In the genomic region with DNA sequence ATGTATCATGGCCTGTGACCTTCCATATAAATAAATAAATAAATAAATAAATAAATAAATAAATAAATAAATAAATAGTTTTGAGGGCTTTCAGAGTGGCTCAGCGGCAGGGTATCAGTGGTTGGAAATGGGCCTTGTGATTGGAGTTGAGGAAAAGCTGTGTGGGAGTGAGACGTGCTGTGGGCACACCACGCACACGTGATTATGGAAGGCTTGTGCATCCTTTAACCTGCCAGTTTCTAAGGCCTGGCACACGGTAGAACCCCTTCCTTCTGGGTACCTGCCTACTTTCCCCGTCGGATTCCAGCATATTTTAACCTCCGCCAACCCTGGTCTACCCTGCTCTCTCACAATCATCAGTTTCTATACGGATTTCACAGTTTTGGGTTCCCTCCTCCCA, we compare ENCODE assay signal across 8 mouse cellular contexts. TPM values are rescaled to one million over a fixed set of nuclear protein-coding genes. Genes with fewer than 3 reads are reported as not detected.
DNase-seq lines count a peak whose midpoint lies in the region; ATAC-seq and TF ChIP-seq lines count a peak whose summit lies in the region.

No protein-coding gene starts in this region.

- H3K4me1 ChIP-seq in kidney, postnatal 0 days (replicated peaks; ENCODE audit: insufficient read depth, low read length) = no peaks in the 10 kb centered on the region
- H3K4me1 ChIP-seq in brown adipose tissue, adult 24 weeks (ENCODE audit: control insufficient read depth, insufficient read depth, insufficient read length, low read length) = no peaks in the 10 kb centered on the region
- peaks cover 7% of the 10 kb centered on the region for H3K4me1 ChIP-seq in hindbrain, embryonic 14.5 days (replicated peaks; ENCODE audit: control insufficient read depth, insufficient read depth, low read length)
- peaks cover 9% of the 10 kb centered on the region; the same call in 1 of the 2 replicates for H3K4me1 ChIP-seq in midbrain, embryonic 14.5 days (ENCODE audit: control insufficient read depth, insufficient read depth, low read length)

- ATAC-seq in kidney, postnatal 0 days (replicated peaks; ENCODE audit: low FRiP score, low read depth) = no peak; the same call in none of the 2 replicates
- ATAC-seq in hindbrain, embryonic 14.5 days (ENCODE audit: low FRiP score) = peak; percentile 18
- peak; percentile 38; the same call in 1 of the 2 replicates for ATAC-seq in midbrain, embryonic 14.5 days (ENCODE audit: low FRiP score, low TSS enrichment)
- no peak for ATAC-seq in erythroid progenitor cell, adult 5-6 weeks (replicated peaks; ENCODE audit: low FRiP score, poor library complexity, severe bottlenecking)

- intact Hi-C loops in gastrocnemius, postnatal 14 days (cut with DNase I; ENCODE audit: low total_unique reads) = loop anchor here (5.0 to 10.0 kb wide), 2 partner anchors 115 to 192 kb away; no protein-coding TSS in a partner anchor

- 22% methylated on average over 9 of the region's 9 CpGs for WGBS in kidney, postnatal 0 days
- WGBS in hindbrain, embryonic 14.5 days = 20% methylated on average over 9 of the region's 9 CpGs
- 26% methylated on average over 9 of the region's 9 CpGs for WGBS in midbrain, embryonic 14.5 days

- no peaks in the 10 kb centered on the region for H3K9me3 ChIP-seq in kidney, postnatal 0 days (replicated peaks; ENCODE audit: low read length)
- no peaks in the 10 kb centered on the region for H3K9me3 ChIP-seq in hindbrain, embryonic 14.5 days (ENCODE audit: control insufficient read depth, low read length)
- H3K9me3 ChIP-seq in midbrain, embryonic 14.5 days (ENCODE audit: control insufficient read depth, low read length) = no peaks in the 10 kb centered on the region

- no peak for DNase-seq in kidney, postnatal 0 days (ENCODE audit: low spot score)
- no peak for DNase-seq in kidney, adult 8-10 months
- DNase-seq in hindbrain, embryonic 14.5 days (ENCODE audit: low spot score) = no peak
- no peak for DNase-seq in midbrain, embryonic 14.5 days
- no peak for DNase-seq in adipocyte (ENCODE audit: low spot score)
- no peak for DNase-seq in gastrocnemius, postnatal 14 days

- 0 out of 2 replicates have a peak overlapping the region, but pooled peaks have one; percentile 36 for H3K27ac ChIP-seq in kidney, postnatal 0 days
- H3K27ac ChIP-seq in brown adipose tissue, adult 24 weeks (replicated peaks; ENCODE audit: low read depth, low read length) = no peak overlapping the region
- peak overlapping the region; percentile 80 for H3K27ac ChIP-seq in hindbrain, embryonic 14.5 days
- H3K27ac ChIP-seq in midbrain, embryonic 14.5 days (replicated peaks; ENCODE audit: low read depth, low read length) = peak overlapping the region; percentile 81

- peak overlapping the region; percentile 82 for H3K4me2 ChIP-seq in kidney, postnatal 0 days (ENCODE audit: low read length)
- H3K4me2 ChIP-seq in hindbrain, embryonic 14.5 days (replicated peaks) = peak overlapping the region; percentile 70
- peak overlapping the region; percentile 65 for H3K4me2 ChIP-seq in midbrain, embryonic 14.5 days (ENCODE audit: low read length)

- no peaks in the 10 kb centered on the region; the same call in 1 of the 2 replicates for H3K27me3 ChIP-seq in kidney, postnatal 0 days (ENCODE audit: insufficient read depth, low read length)
- H3K27me3 ChIP-seq in hindbrain, embryonic 14.5 days (ENCODE audit: control insufficient read depth, insufficient read depth, low read length) = peaks cover 28% of the 10 kb centered on the region
- peaks cover 22% of the 10 kb centered on the region for H3K27me3 ChIP-seq in midbrain, embryonic 14.5 days (ENCODE audit: control insufficient read depth, insufficient read depth, low read length)

- H3K36me3 ChIP-seq in kidney, postnatal 0 days (ENCODE audit: insufficient read depth, low read length) = peaks cover 6% of the 10 kb centered on the region; the same call in 1 of the 2 replicates
- no peaks in the 10 kb centered on the region for H3K36me3 ChIP-seq in hindbrain, embryonic 14.5 days (replicated peaks; ENCODE audit: control insufficient read depth, insufficient read depth)
- H3K36me3 ChIP-seq in midbrain, embryonic 14.5 days (ENCODE audit: control insufficient read depth, insufficient read depth, low read length) = no peaks in the 10 kb centered on the region

- TF ChIP-seq CTCF in kidney, postnatal 0 days (IDR thresholded peaks at IDR 0.05; ENCODE audit: low read depth) = no peak

- 0 out of 2 replicates have a peak overlapping the region, but pooled peaks have one; percentile 50 for H3K9ac ChIP-seq in kidney, postnatal 0 days (ENCODE audit: low read depth, low read length)
- H3K9ac ChIP-seq in hindbrain, embryonic 14.5 days = peak overlapping the region; percentile 66
- peak overlapping the region; percentile 64 for H3K9ac ChIP-seq in midbrain, embryonic 14.5 days (replicated peaks; ENCODE audit: low read length)

- peak overlapping the region; percentile 52 for H3K4me3 ChIP-seq in kidney, postnatal 0 days (replicated peaks; ENCODE audit: low read depth, low read length)
- peak overlapping the region; percentile 69 for H3K4me3 ChIP-seq in brown adipose tissue, adult 24 weeks (ENCODE audit: insufficient read depth, low read depth, low read length)
- H3K4me3 ChIP-seq in hindbrain, embryonic 14.5 days (replicated peaks; ENCODE audit: low read length) = peak overlapping the region; percentile 46
- peak overlapping the region; percentile 54 for H3K4me3 ChIP-seq in midbrain, embryonic 14.5 days (replicated peaks; ENCODE audit: low read depth, low read length)

RNA-seq across cellular contexts. Expression of a gene that starts 10.8 kb away (rescaled TPM):
- 66.9 and 73.2 TPM in 2 replicates for polyA plus RNA-seq in kidney, postnatal 0 days (2015; fragmentation: Nextera tagmentation; extraction: Ambion mirVana)
- polyA plus RNA-seq in brown adipose tissue, adult 24 weeks (2012; ENCODE audit: insufficient read depth, insufficient read length, missing spikeins) = 0.59 and 1.0 TPM in 2 replicates
- 1.1 and 1.3 TPM in 2 replicates for polyA plus RNA-seq in hindbrain, embryonic 14.5 days (2014; fragmentation: Nextera tagmentation; extraction: Ambion mirVana)
- 0.58 and 0.67 TPM in 2 replicates for polyA plus RNA-seq in midbrain, embryonic 14.5 days (2014; fragmentation: Nextera tagmentation; extraction: Ambion mirVana)
- total RNA-seq in gastrocnemius, postnatal 14 days (2021) = not detected
- total RNA-seq in erythroid progenitor cell, adult 5-6 weeks (2015; ENCODE audit: low replicate concordance) = 2.5 and 4.2 TPM in 2 replicates
- total RNA-seq in erythroid progenitor cell, adult 5-6 weeks (2017; ENCODE audit: low replicate concordance) = 0.61 TPM in 1 of 2 replicates, not detected in the other

RNA-seq across cellular contexts. Expression of a gene that starts 18.2 kb away (rescaled TPM):
- 155 and 158 TPM in 2 replicates for polyA plus RNA-seq in kidney, postnatal 0 days (2015; fragmentation: Nextera tagmentation; extraction: Ambion mirVana)
- polyA plus RNA-seq in brown adipose tissue, adult 24 weeks (2012; ENCODE audit: insufficient read depth, insufficient read length, missing spikeins) = 98.2 and 141 TPM in 2 replicates
- polyA plus RNA-seq in hindbrain, embryonic 14.5 days (2014; fragmentation: Nextera tagmentation; extraction: Ambion mirVana) = 242 and 256 TPM in 2 replicates
- 225 and 280 TPM in 2 replicates for polyA plus RNA-seq in midbrain, embryonic 14.5 days (2014; fragmentation: Nextera tagmentation; extraction: Ambion mirVana)
- total RNA-seq in gastrocnemius, postnatal 14 days (2021) = 10 to 100 TPM; 27.7 to 30.3 TPM
- 8.8 and 10.8 TPM in 2 replicates for total RNA-seq in erythroid progenitor cell, adult 5-6 weeks (2015; ENCODE audit: low replicate concordance)
- total RNA-seq in erythroid progenitor cell, adult 5-6 weeks (2017; ENCODE audit: low replicate concordance) = 5.3 and 6.3 TPM in 2 replicates

RNA-seq across cellular contexts. Expression of a gene that starts 44.7 kb away (rescaled TPM):
- 36.1 and 41.1 TPM in 2 replicates for polyA plus RNA-seq in kidney, postnatal 0 days (2015; fragmentation: Nextera tagmentation; extraction: Ambion mirVana)
- polyA plus RNA-seq in brown adipose tissue, adult 24 weeks (2012; ENCODE audit: insufficient read depth, insufficient read length, missing spikeins) = 0.50 and 1.9 TPM in 2 replicates
- polyA plus RNA-seq in hindbrain, embryonic 14.5 days (2014; fragmentation: Nextera tagmentation; extraction: Ambion mirVana) = 8.9 and 10.2 TPM in 2 replicates
- 6.0 and 7.6 TPM in 2 replicates for polyA plus RNA-seq in midbrain, embryonic 14.5 days (2014; fragmentation: Nextera tagmentation; extraction: Ambion mirVana)
- 1 to 10 TPM; 3.9 to 5.3 TPM for total RNA-seq in gastrocnemius, postnatal 14 days (2021)
- total RNA-seq in erythroid progenitor cell, adult 5-6 weeks (2015; ENCODE audit: low replicate concordance) = not detected in 2 replicates
- 0.39 TPM in 1 of 2 replicates, not detected in the other for total RNA-seq in erythroid progenitor cell, adult 5-6 weeks (2017; ENCODE audit: low replicate concordance)

RNA-seq across cellular contexts. Expression of a gene that starts 56.7 kb away (rescaled TPM):
- polyA plus RNA-seq in kidney, postnatal 0 days (2015; fragmentation: Nextera tagmentation; extraction: Ambion mirVana) = 16.1 and 17.4 TPM in 2 replicates
- polyA plus RNA-seq in brown adipose tissue, adult 24 weeks (2012; ENCODE audit: insufficient read depth, insufficient read length, missing spikeins) = 2.1 and 2.4 TPM in 2 replicates
- 6.4 and 6.9 TPM in 2 replicates for polyA plus RNA-seq in hindbrain, embryonic 14.5 days (2014; fragmentation: Nextera tagmentation; extraction: Ambion mirVana)
- 6.4 and 6.9 TPM in 2 replicates for polyA plus RNA-seq in midbrain, embryonic 14.5 days (2014; fragmentation: Nextera tagmentation; extraction: Ambion mirVana)
- 1 to 10 TPM; 2.2 to 2.9 TPM for total RNA-seq in gastrocnemius, postnatal 14 days (2021)
- total RNA-seq in erythroid progenitor cell, adult 5-6 weeks (2015; ENCODE audit: low replicate concordance) = 2.2 and 3.4 TPM in 2 replicates
- total RNA-seq in erythroid progenitor cell, adult 5-6 weeks (2017; ENCODE audit: low replicate concordance) = 1.3 and 2.4 TPM in 2 replicates

Comparison
In these comparisons a context has a peak if more than half of its experiments do, and no peak if none do; other contexts are left out.
1. ATAC-seq: peak in hindbrain, embryonic 14.5 days (single experiment) and midbrain, embryonic 14.5 days (single experiment); none in kidney, postnatal 0 days (single experiment) and erythroid progenitor cell, adult 5-6 weeks (single experiment).
2. RNA of a gene that starts 10.8 kb away (polyA plus RNA-seq): 66.9 to 73.2 TPM in kidney, postnatal 0 days; 1.1 to 1.3 TPM in hindbrain, embryonic 14.5 days, 0.58 to 0.67 TPM in midbrain, embryonic 14.5 days and 0.59 to 1.0 TPM in brown adipose tissue, adult 24 weeks; every median in the first group is over 10 times any median in the second.
3. Peak in every context shown above with its lines, with median percentiles within 50 percentile points of each other: H3K4me2 ChIP-seq, H3K4me3 ChIP-seq and H3K9ac ChIP-seq.